Mouse (Mus musculus) brain, embryonic 14.5 days (tissue): ENCODE data around the gene Dazap1.
"Not testable (repeated sequence)": the region's sequence is repeated elsewhere in the genome, so short reads cannot be mapped to it uniquely, and the experiment has no call there.

Source experiments
- CTCF ChIP-seq: fragments of 200-500 bp; IDR thresholded peaks from 2 replicates; pipeline ENCODE4 v1.5.1; 2012; ENCODE audit warnings: inconsistent platforms, mild to moderate bottlenecking, moderate library complexity, borderline replicate concordance; ENCODE audit not compliant: insufficient read depth, insufficient read length; ENCODE audit errors: extremely low read depth
- POLR2A ChIP-seq: fragments of 200-500 bp; IDR thresholded peaks from 2 replicates; pipeline ENCODE4 v1.6.1; 2012; ENCODE audit warnings: mild to moderate bottlenecking, inconsistent platforms, borderline replicate concordance; ENCODE audit not compliant: poor library complexity, insufficient read depth, insufficient read length, severe bottlenecking; ENCODE audit errors: extremely low read depth

DNA sequence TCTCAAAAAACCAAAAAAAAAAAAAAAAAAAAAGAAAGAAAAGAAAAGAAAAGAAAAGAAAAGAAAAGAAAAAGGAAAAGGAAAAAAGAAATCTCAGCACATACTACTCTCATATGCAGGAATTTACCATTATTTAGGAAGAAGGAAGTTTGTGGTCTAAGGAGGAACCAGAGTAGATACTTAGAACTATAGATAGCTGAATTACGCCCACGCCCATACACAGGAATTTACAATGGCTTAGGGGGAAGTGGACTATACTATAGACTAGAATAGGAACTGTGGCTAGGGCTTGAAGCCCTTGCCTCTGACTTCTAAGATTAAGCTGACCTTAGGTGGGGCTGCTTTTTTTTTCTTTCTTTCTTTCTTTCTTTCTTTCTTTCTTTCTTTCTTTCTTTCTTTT lies 38.1 kb upstream of the Dazap1 start:
- TF ChIP-seq POLR2A, CTCF: not testable (repeated sequence)
